Mouse (Mus musculus): Measurements from ENCODE around the gene Caln1. TPM values are rescaled to one million over a fixed set of nuclear protein-coding genes. Genes with fewer than 3 reads are reported as not detected.

The Caln1 gene
- polyA plus RNA-seq, 1 experiment from 2014 or later = not detected

DNA sequence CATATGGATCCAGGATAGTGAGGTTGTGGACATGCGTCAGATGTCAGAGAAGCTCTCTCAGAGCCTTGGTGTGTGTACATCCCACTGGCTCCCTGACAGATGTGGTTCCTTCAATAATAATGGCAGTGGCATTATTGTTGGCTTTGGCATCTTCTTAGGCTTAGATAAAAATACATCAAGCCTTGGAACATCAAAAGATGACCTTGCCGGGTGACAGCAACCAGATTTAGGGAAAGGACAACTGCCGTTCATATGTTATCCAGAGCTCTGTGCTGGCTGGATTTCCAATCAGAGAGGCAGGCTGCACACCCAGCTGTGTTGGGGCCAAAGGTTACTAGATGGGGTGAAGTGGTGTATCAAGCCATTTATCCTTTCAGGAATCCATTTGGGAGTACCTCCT, 6.2 kb downstream of the Caln1 start:
- 88% methylated on average over 3 of the region's 3 CpGs for WGBS

DNA sequence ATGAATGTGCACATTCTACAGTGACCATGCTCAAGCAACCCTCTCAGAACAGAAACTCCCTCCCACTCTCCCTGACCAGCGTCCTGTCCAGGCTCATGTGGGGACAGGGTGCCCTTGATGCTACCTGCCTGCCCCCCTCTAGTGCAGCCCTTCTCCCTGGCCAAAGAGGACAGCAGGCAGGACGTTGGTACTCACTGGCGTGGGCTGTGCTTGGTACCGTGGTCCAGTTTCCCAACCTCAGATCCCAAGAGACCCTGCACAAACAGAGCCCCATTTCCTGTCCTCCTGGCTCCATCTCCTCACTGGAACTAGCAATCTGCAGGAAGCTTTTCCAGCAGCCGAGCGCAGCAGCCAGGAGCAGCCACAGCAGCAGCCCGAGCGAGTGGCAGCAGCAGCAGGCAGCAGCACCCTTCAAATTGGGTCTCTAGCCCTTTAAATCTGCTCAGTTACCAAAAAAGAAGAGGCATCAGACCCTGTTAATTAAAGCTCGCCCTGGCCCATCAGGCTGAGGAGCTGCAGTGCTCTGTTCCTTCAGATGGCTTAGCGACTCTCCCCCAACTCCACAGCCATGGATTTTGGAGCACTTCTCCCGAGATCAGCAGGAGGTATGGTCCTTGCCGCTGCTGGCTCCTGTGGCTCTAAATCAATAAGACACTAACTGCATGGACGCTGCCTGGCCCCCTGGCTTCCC, 15.1 kb downstream of the Caln1 start, which contains the start of gene A330070K13Rik:
Gene A330070K13Rik, minus strand, starts transcription at position 410 of the 691 bp plus-strand sequence.
- ATAC-seq (ENCODE audit: low read depth) = no peak
- no peaks in the 10 kb centered on the region for H3K36me3 ChIP-seq (ENCODE audit: control insufficient read depth, insufficient read depth, low read length)
- H3K9ac ChIP-seq (ENCODE audit: low read length) = no peak within 1 kb of the TSS
- no peaks in the 10 kb centered on the region for H3K4me1 ChIP-seq (replicated peaks; ENCODE audit: control insufficient read depth, insufficient read depth, low read length)
- no peaks in the 10 kb centered on the region for H3K27me3 ChIP-seq (ENCODE audit: control insufficient read depth, insufficient read depth, low read depth, low read length)
- no peak within 1 kb of the TSS for H3K27ac ChIP-seq (ENCODE audit: low read length)
- no peak within 1 kb of the TSS for H3K4me3 ChIP-seq (ENCODE audit: low read length)
- H3K9me3 ChIP-seq (ENCODE audit: control insufficient read depth, low read length) = no peaks in the 10 kb centered on the region
- WGBS = 11% methylated on average over 13 of the region's 13 CpGs
- no peak within 1 kb of the TSS for H3K4me2 ChIP-seq (ENCODE audit: low read depth, low read length)

More for the DNA sequence above, 6.2 kb downstream of the Caln1 start:
- Histone ChIP-seq H3K9me3 (ENCODE audit: control insufficient read depth, low read length) (no peaks in the 10 kb centered on the region), H3K27ac (ENCODE audit: low read length) (no peak overlapping the region), H3K9ac (ENCODE audit: low read length) (no peak overlapping the region), H3K4me3 (ENCODE audit: low read length) (no peak overlapping the region), H3K4me2 (ENCODE audit: low read depth, low read length) (no peak overlapping the region), H3K4me1 (replicated peaks; ENCODE audit: control insufficient read depth, insufficient read depth, low read length) (no peaks in the 10 kb centered on the region), H3K36me3 (ENCODE audit: control insufficient read depth, insufficient read depth, low read length) (no peaks in the 10 kb centered on the region), H3K27me3 (ENCODE audit: control insufficient read depth, insufficient read depth, low read depth, low read length) (no peaks in the 10 kb centered on the region)
- ATAC-seq (ENCODE audit: low read depth) = no peak

DNA sequence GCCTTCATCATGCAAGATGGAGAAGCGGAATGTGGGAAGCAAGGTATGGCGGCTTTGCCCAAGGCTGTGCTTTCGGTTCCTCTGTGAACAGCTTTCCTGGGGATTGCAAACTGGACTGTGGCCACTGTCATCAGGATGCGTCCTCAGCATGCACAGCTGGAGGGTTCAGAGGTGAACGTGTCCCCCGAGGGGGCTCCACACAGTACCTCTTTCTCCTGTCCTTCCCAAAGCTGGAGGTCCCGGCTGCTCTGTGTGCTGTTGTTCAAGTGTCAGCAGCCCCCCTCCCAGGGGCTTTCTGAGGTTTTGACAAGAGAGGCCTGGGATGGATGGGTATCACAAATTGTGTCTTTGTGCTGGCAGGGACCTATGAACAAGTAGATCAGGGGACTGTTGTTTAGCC, 17.2 kb downstream of the Caln1 start:
- H3K4me2 ChIP-seq (ENCODE audit: low read depth, low read length) = no peak overlapping the region
- no peak overlapping the region for H3K9ac ChIP-seq (ENCODE audit: low read length)
- no peak overlapping the region for H3K27ac ChIP-seq (ENCODE audit: low read length)
- H3K9me3 ChIP-seq (ENCODE audit: control insufficient read depth, low read length) = no peaks in the 10 kb centered on the region
- no peak for ATAC-seq (ENCODE audit: low read depth)
- no peaks in the 10 kb centered on the region for H3K27me3 ChIP-seq (ENCODE audit: control insufficient read depth, insufficient read depth, low read depth, low read length)
- WGBS = 71% methylated on average over 7 of the region's 7 CpGs
- no peaks in the 10 kb centered on the region for H3K36me3 ChIP-seq (ENCODE audit: control insufficient read depth, insufficient read depth, low read length)
- no peaks in the 10 kb centered on the region for H3K4me1 ChIP-seq (replicated peaks; ENCODE audit: control insufficient read depth, insufficient read depth, low read length)
- H3K4me3 ChIP-seq (ENCODE audit: low read length) = no peak overlapping the region

DNA sequence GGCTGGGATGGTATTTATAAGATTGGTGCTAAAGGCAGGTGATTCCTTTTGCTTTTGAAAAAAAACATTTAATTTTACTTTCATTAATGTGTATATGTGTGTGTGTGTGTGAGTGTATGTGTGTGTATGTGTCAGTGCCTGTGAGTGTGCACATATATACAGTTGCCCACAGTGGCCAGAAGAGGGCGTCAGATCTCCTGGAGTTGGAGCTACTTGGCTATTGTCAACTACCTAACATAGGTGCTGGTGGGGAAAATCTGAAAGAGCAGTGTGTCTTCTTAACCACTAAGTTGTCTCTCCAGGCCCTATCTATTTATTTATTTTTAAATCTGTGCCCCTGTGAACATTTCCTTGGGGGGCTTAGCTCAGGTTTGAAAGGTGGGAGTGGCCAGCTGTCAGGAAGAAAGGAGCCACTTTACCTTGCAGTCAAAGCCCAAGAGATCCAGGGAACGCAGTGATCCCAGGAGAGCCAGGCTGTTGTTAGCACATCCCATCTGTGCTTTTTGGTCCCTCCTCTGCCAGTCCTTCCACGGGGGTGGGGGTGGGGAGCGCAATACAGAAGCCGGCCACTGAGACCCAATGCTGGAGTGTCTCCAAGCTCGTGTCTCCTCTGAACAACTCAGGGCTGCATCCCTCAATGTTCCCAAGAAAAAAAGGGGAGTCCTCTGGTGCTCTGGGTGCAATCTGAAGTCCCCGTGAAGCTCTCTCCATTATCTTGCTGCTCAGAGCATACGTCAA, 24.5 kb downstream of the Caln1 start:
- Histone ChIP-seq H3K9ac (ENCODE audit: low read length) (no peak overlapping the region), H3K9me3 (ENCODE audit: control insufficient read depth, low read length) (no peaks in the 10 kb centered on the region), H3K4me1 (replicated peaks; ENCODE audit: control insufficient read depth, insufficient read depth, low read length) (no peaks in the 10 kb centered on the region), H3K4me3 (ENCODE audit: low read length) (no peak overlapping the region), H3K27ac (ENCODE audit: low read length) (no peak overlapping the region), H3K4me2 (ENCODE audit: low read depth, low read length) (no peak overlapping the region), H3K27me3 (ENCODE audit: control insufficient read depth, insufficient read depth, low read depth, low read length) (no peaks in the 10 kb centered on the region), H3K36me3 (ENCODE audit: control insufficient read depth, insufficient read depth, low read length) (no peaks in the 10 kb centered on the region)
- 33% methylated on average over 8 of the region's 8 CpGs for WGBS
- no peak for ATAC-seq (ENCODE audit: low read depth)

DNA sequence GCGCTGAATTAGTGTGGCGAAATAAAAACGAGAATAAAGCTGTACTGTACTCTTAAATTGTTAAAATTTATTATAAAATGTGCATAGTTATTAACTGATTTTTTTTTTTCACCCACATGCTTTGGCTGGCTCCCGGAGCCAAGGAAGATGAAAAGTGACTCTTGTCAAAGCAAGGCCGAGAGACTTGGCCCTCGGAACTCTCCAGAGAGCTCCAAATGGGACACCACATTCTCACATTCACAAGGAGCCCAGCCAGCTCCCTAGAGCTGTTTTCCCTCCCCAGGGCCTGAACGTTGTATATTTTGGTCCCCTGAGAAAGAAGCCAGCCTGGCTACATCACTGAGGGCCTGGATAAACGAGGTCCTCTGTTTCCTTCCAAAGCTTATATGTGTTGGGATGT, 25.1 kb downstream of the Caln1 start:
- Histone ChIP-seq H3K36me3 (ENCODE audit: control insufficient read depth, insufficient read depth, low read length) (no peaks in the 10 kb centered on the region), H3K9me3 (ENCODE audit: control insufficient read depth, low read length) (no peaks in the 10 kb centered on the region), H3K27me3 (ENCODE audit: control insufficient read depth, insufficient read depth, low read depth, low read length) (no peaks in the 10 kb centered on the region), H3K4me2 (ENCODE audit: low read depth, low read length) (no peak overlapping the region), H3K27ac (ENCODE audit: low read length) (no peak overlapping the region), H3K4me1 (replicated peaks; ENCODE audit: control insufficient read depth, insufficient read depth, low read length) (no peaks in the 10 kb centered on the region), H3K9ac (ENCODE audit: low read length) (no peak overlapping the region), H3K4me3 (ENCODE audit: low read length) (no peak overlapping the region)
- 49% methylated on average over 8 of the region's 8 CpGs for WGBS
- no peak for ATAC-seq (ENCODE audit: low read depth)

DNA sequence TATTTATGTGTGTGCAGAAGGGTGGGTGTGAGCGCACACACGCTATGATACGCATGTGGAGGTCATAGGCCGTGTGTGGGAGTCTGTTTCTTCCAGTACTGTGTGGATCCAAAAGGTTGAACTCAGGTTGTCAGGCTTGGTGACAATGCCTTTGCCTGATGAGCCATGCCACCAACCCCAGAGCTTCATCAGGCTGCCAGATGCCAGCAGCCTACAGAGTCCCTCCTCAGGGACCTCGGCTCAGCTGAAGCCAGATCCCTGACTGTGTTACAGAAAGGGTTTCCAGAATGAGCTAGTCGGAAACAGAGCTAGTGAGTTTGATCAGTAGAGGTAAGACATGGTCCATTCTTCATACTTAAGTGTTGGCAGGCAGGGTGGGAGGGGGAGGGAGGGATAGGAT, 25.9 kb downstream of the Caln1 start:
- ATAC-seq (ENCODE audit: low read depth) = no peak
- no peaks in the 10 kb centered on the region for H3K9me3 ChIP-seq (ENCODE audit: control insufficient read depth, low read length)
- H3K27ac ChIP-seq (ENCODE audit: low read length) = no peak overlapping the region
- no peaks in the 10 kb centered on the region for H3K27me3 ChIP-seq (ENCODE audit: control insufficient read depth, insufficient read depth, low read depth, low read length)
- WGBS = 65% methylated on average over 6 of the region's 6 CpGs
- H3K36me3 ChIP-seq (ENCODE audit: control insufficient read depth, insufficient read depth, low read length) = no peaks in the 10 kb centered on the region
- H3K9ac ChIP-seq (ENCODE audit: low read length) = no peak overlapping the region
- H3K4me3 ChIP-seq (ENCODE audit: low read length) = no peak overlapping the region
- H3K4me2 ChIP-seq (ENCODE audit: low read depth, low read length) = no peak overlapping the region
- no peaks in the 10 kb centered on the region for H3K4me1 ChIP-seq (replicated peaks; ENCODE audit: control insufficient read depth, insufficient read depth, low read length)

DNA sequence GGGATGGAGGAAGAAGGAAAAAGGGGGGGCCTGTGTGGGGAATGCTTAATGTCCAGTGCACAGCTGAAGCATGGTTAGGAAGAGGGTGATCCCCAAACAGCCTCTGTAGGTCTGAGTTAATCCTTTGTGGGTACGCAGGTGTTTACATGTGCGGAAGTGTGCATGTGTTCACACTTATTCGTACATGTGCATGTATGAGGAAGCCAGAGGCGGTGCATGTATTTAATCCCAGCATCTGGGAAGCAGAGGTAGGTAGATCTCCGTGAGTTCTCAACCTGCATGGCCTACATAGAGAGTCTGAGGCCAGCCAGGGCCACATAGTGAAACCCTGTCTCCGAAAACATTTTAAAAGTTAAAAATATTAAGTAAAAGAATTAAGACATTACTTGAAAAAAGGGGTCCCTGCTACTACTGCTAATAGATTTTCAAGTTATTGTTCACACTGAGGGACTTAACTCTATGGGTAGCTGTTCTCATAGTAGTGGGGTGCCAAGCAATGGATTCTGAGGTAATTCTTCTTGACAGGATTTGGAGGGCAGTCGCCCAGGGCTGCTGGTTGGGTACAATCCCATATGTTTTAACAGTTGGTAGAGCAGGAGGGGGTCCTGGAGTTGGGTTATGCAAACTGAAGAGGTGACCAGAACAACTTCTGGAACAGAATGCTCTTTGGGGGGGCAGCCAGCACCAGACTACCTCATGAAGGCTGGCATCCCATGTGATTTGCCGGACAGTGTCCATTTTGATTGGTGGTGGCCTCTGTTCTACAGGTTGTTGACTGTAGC, 31.1 kb downstream of the Caln1 start:
- Histone ChIP-seq H3K4me1 (replicated peaks; ENCODE audit: control insufficient read depth, insufficient read depth, low read length) (no peaks in the 10 kb centered on the region), H3K36me3 (ENCODE audit: control insufficient read depth, insufficient read depth, low read length) (no peaks in the 10 kb centered on the region), H3K4me2 (ENCODE audit: low read depth, low read length) (no peak overlapping the region), H3K4me3 (ENCODE audit: low read length) (no peak overlapping the region), H3K9ac (ENCODE audit: low read length) (no peak overlapping the region), H3K27ac (ENCODE audit: low read length) (no peak overlapping the region), H3K27me3 (ENCODE audit: control insufficient read depth, insufficient read depth, low read depth, low read length) (no peaks in the 10 kb centered on the region), H3K9me3 (ENCODE audit: control insufficient read depth, low read length) (no peaks in the 10 kb centered on the region)
- WGBS = 90% methylated on average over 8 of the region's 8 CpGs
- ATAC-seq (ENCODE audit: low read depth) = no peak

DNA sequence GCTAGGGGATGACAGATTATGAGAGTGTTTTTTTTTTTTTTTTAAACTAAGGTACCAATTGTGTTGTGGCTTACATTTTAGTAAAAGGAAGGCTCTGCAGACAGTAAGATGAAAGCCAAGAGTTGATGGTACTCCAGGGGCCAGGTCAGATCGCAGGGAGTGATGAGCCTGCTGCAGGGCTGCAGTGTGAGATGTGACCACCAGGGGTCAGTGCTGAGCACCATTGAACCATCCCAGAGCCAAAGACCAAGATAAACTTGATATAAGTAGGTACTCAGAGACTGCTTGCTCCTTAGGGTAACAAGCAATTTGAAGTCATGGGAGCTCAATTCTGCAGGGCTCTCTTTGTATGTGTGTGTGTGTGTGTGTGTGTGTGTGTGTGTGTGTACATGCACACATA, 35.9 kb downstream of the Caln1 start:
- Histone ChIP-seq H3K27me3 (ENCODE audit: control insufficient read depth, insufficient read depth, low read depth, low read length) (no peaks in the 10 kb centered on the region), H3K9ac (ENCODE audit: low read length) (no peak overlapping the region), H3K4me3 (ENCODE audit: low read length) (no peak overlapping the region), H3K4me2 (ENCODE audit: low read depth, low read length) (no peak overlapping the region), H3K9me3 (ENCODE audit: control insufficient read depth, low read length) (no peaks in the 10 kb centered on the region), H3K27ac (ENCODE audit: low read length) (no peak overlapping the region), H3K4me1 (replicated peaks; ENCODE audit: control insufficient read depth, insufficient read depth, low read length) (no peaks in the 10 kb centered on the region), H3K36me3 (ENCODE audit: control insufficient read depth, insufficient read depth, low read length) (no peaks in the 10 kb centered on the region)
- WGBS = 47% methylated on average over 1 of the region's 1 CpGs
- ATAC-seq (ENCODE audit: low read depth) = no peak

DNA sequence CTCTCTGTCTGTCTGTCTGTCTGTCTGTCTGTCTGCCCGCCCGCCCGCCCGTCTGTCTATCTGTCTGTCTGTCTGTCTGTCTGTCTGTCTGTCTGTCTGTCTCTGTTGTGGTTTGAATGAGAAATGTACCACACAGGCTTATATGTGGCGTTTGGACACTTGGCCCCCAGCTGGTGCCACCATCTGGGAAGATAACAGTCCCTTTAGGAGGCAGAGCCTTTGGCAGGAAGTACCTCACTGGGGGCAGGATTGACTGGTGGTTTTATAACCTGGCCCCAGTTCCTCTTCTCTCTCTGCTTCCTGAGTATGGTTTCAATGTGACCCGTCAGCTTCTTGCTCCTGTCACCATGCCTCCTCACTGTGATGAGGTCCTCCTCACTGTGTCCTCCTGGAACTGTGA, 40.5 kb downstream of the Caln1 start:
- WGBS = 89% methylated on average over 6 of the region's 6 CpGs
- no peaks in the 10 kb centered on the region for H3K27me3 ChIP-seq (ENCODE audit: control insufficient read depth, insufficient read depth, low read depth, low read length)
- ATAC-seq (ENCODE audit: low read depth) = no peak
- H3K9ac ChIP-seq (ENCODE audit: low read length) = no peak overlapping the region
- no peak overlapping the region for H3K4me2 ChIP-seq (ENCODE audit: low read depth, low read length)
- no peak overlapping the region for H3K4me3 ChIP-seq (ENCODE audit: low read length)
- 0 out of 2 replicates have a peak, but pooled peaks cover 2% of the 10 kb centered on the region for H3K9me3 ChIP-seq (ENCODE audit: control insufficient read depth, low read length)
- no peaks in the 10 kb centered on the region for H3K4me1 ChIP-seq (replicated peaks; ENCODE audit: control insufficient read depth, insufficient read depth, low read length)
- H3K36me3 ChIP-seq (ENCODE audit: control insufficient read depth, insufficient read depth, low read length) = no peaks in the 10 kb centered on the region
- H3K27ac ChIP-seq (ENCODE audit: low read length) = no peak overlapping the region

Data from lung, embryonic 16.5 days (tissue).